Mouse (Mus musculus) C2C12 (cell line): ENCODE measurements at regions not wholly inside any gene's neighbourhood (a gene's known extent, or its start where the extent isn't known, plus 50 kb on each side); places are given as distances from the start of the nearest gene placed in this dataset.

Experiments
- CEBPB ChIP-seq: IDR thresholded peaks from one replicate; pipeline ENCODE4 v1.6.1; 2011; ENCODE audit warnings: low read depth, mild to moderate bottlenecking, control low read depth, moderate library complexity
- CTCF ChIP-seq: IDR thresholded peaks from one replicate; pipeline ENCODE4 v1.5.1; 2011; ENCODE audit not compliant: control insufficient read depth, insufficient read depth, insufficient read length

DNA sequence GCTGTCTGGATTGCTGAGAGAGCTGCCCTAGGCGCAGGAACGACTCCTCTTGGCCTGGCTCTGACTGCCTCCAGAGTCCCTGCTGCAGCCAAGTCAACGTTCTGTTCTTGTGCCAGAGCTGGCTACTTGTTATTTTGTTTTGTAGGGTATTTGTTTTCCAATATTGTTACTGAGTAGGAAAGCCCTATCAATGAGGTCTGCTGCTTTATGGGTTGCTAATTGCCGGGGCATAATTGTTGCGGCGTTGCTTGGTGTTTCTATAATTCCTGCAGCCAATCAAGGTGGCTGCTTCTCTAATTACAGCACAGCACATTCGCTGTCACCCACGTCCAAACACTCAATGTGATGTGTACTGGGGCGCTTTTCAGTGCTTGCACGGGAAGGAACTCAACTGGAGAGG is 589.4 kb downstream of the Tox3 start:
- TF ChIP-seq CTCF (no peak), CEBPB (no peak)
